In genomic region chr3:150275038-150275437, GRCm38 (mm10) we compare ENCODE assay signal across 16 mouse cellular contexts.
"Had no signal": no experiment of that assay in that cellular context is flagged by ENCODE, and none has a peak within 500 bp of the region (broad histone marks: within the 10 kb centered on the region; RNA-seq: fewer than 3 reads in every experiment).

No protein-coding gene starts in this region.

- H3K4me3 ChIP-seq: neural tube, embryonic 13.5 days; neural tube, embryonic 15.5 days; stomach, embryonic 15.5 days had no signal

- DNase-seq: retina, postnatal 1 day; right cerebral cortex, adult 18-20 months; right cerebral cortex, postnatal 14 days; right cerebral cortex, postnatal 25 days; right cerebral cortex, postnatal 4 days; spleen, adult 18-20 months; thymus, adult 18-20 months; thymus, adult 2 months; thymus, postnatal 14 days; thymus, postnatal 25 days; thymus, postnatal 36 days; thymus, postnatal 4 days had no signal

- H3K27me3 ChIP-seq: neural tube, embryonic 13.5 days; neural tube, embryonic 15.5 days; stomach, embryonic 15.5 days had no signal

- H3K36me3 ChIP-seq: neural tube, embryonic 13.5 days; neural tube, embryonic 15.5 days; stomach, embryonic 15.5 days had no signal

- H3K9ac ChIP-seq: neural tube, embryonic 13.5 days; neural tube, embryonic 15.5 days; stomach, embryonic 15.5 days had no signal

- H3K4me2 ChIP-seq: neural tube, embryonic 13.5 days; neural tube, embryonic 15.5 days; stomach, embryonic 15.5 days had no signal

- H3K4me1 ChIP-seq: neural tube, embryonic 13.5 days; neural tube, embryonic 15.5 days; stomach, embryonic 15.5 days had no signal

- H3K27ac ChIP-seq: neural tube, embryonic 13.5 days; neural tube, embryonic 15.5 days; stomach, embryonic 15.5 days; stomach, postnatal 0 days had no signal

- H3K9me3 ChIP-seq: neural tube, embryonic 13.5 days; neural tube, embryonic 15.5 days; stomach, embryonic 15.5 days had no signal
